Mouse (Mus musculus) gastrocnemius, postnatal 36 days (tissue): ENCODE data around the gene Ube2k. TPM values are rescaled to one million over a fixed set of nuclear protein-coding genes. Genes with fewer than 3 reads are reported as not detected.

ENCODE experiments used
- DNase-seq, 2 experiments: peaks; one replicate each; pipeline ENCODE4 v3.0.0; 2022
- intact Hi-C: fragments of 180-260 bp; cut with DNase I; formaldehyde crosslinking; loops from one replicate; pipeline ENCODE4 v1.15.1; 2025
- total RNA-seq, 2 experiments: library from RNA; stranded (reverse); gene quantifications; 2 replicates each; pipeline ENCODE4 v1.2.3; 2021

Ube2k gene
- total RNA-seq, 2 experiments from 2014 or later = 55.2 to 58.7 TPM

DNA sequence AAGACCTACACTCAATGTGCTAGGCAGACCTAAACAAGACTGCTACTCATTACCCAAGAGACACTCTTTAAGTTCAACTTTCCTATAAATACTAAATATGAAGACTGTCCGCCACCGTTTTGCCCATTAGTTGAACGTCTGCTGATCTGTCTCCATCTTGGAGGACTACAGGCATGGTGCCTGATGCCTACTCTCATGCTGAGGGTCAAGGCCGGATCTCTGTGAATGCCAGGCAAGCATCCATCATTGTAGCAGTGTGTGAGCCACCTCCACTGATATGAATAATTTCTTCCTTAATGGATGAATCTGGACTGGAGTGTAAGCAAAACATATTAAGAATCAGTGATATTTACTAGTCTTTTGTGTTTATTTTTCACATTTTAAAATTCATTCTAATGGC is 73.5 kb downstream of the Ube2k start:
- intact Hi-C loops = no loop called here
- DNase-seq = no peak

DNA sequence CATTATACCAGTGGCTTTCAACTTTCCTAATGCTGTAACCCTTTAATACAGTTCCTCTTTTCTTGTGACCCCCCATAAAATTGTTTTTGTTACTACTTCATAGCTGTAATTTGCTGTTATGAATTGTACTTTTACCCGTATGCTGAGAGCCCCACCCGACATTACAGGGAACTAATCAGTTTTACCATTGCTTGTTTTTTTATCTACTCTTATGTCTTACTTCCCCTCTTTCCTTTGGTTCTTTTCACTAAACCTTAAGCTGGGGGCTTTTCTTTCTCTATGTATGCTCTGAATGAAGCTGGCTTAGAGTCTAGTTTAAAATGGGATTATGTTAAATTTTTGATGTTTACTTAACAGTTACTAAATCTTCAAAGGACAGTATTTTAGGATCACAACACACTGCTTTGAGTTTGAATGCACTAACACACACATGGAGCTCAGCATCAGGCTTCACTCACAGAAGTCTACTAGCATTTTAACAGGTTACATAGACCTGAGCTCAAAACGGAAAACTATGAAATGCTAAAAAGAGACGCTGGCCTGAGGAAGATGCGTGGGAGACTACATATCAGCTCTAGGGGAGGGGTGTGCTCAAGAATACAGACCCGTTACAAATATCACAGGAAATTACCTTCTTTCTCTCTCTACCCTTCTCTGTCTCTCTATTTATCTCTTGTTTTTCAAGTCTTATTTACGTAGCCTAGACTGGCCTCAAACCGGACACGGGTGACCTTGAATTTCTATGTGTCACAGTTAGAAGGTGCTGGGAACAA is 76.3 kb downstream of the Ube2k start:
- DNase-seq = no peak
- intact Hi-C loops = no loop called here

DNA sequence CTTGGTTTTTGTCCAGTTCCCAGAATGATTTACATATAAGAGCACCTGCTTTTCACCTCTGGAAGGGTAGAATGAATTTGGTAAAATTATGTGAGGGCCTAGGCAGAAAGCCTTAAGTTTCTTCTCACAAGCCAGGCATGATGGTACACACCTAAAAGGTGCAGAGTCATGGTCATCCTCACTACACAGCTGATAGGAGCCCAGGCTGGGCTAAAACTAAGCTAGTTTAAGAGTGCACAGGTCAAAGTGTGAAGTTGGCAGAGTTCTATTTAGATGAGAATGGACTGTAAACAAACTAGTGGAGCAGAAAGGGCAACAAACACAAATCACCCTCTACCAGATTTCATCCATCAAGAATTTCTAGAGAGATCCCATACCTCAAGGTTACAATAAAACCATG is 87.3 kb downstream of the Ube2k start:
- DNase-seq = no peak
- intact Hi-C loops = no loop called here

DNA sequence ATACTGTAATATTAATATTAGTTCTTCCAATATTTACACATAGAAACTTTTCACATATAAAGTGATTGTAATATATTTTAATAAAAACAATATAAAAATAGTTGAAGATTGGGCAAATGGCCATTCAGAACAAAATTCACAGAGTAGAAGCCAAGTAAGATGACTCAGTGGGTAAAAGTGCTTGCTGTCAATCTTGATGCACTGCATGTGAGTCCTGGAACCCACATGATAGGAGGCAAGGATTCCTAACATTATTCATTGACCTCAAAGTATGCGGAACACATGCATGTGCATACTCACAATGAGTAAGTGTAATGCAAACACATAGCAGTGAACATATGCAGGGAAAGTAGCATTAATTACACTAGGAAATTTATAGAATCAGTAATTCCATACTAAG is 101.9 kb downstream of the Ube2k start:
- intact Hi-C loops = no loop called here
- no peak for DNase-seq

Other genes with a start within 250 kb of the Ube2k start
- gene Rfc1, start 201.6 kb upstream of the Ube2k start, total RNA-seq = 10 to 100 TPM; 17.9 to 21.1 TPM
- gene Klb, start 188.9 kb upstream of the Ube2k start, total RNA-seq = under 1 TPM; 0.15 to 0.18 TPM
- gene Rpl9, start 145.8 kb upstream of the Ube2k start, total RNA-seq = 100 to 1,000 TPM; 421 to 512 TPM
- gene Lias, start 145.7 kb upstream of the Ube2k start, total RNA-seq = 10 to 100 TPM; 42.3 to 44.5 TPM
- gene Ugdh, start 101.3 kb upstream of the Ube2k start, total RNA-seq = 10 to 100 TPM in 1 of 2 experiments, 1 to 10 TPM in 1; 9.2 to 10.1 TPM
- not detected for gene Gm43552, start 44.4 kb upstream of the Ube2k start, total RNA-seq
- gene Smim14, start within 50 bp of the Ube2k start, total RNA-seq = 10 to 100 TPM; 29.5 to 32.5 TPM
- 10 to 100 TPM; 37.5 to 43.4 TPM for gene Pds5a, start 161.0 kb downstream of the Ube2k start, total RNA-seq
- gene N4bp2, start 226.3 kb downstream of the Ube2k start, total RNA-seq = 1 to 10 TPM; 6.5 to 9.1 TPM